Mouse (Mus musculus) heart, embryonic 11.5 days (tissue): ENCODE measurements around the gene Gm11444. TPM values are rescaled to one million over a fixed set of nuclear protein-coding genes. Genes with fewer than 3 reads are reported as not detected.

Experiments
- ATAC-seq: fragments of 200-750 bp; cut with Nextera tagmentation; replicated peaks from 2 replicates; pipeline ENCODE4 v1.8.0; 2017; ENCODE audit warnings: moderate library complexity; ENCODE audit not compliant: insufficient number of reproducible peaks, low FRiP score, low TSS enrichment
- H3K27ac ChIP-seq: fragments of 300-500 bp; sonication (generic); 2 replicates; pipeline ENCODE4 v1.5.1; 2014; ENCODE audit warnings: mild to moderate bottlenecking, low read depth, low read length
- H3K27me3 ChIP-seq: fragments of 300-500 bp; sonication (generic); 2 replicates; pipeline ENCODE4 v1.6.1; 2014; ENCODE audit warnings: mild to moderate bottlenecking, low read length, mixed read lengths; ENCODE audit not compliant: control insufficient read depth, insufficient read depth
- H3K36me3 ChIP-seq: fragments of 300-500 bp; sonication (generic); 2 replicates; pipeline ENCODE4 v1.6.1; 2014; ENCODE audit warnings: mild to moderate bottlenecking, low read length, moderate library complexity, mixed read lengths; ENCODE audit not compliant: control insufficient read depth, insufficient read depth
- H3K4me1 ChIP-seq: fragments of 300-500 bp; sonication (generic); 2 replicates; pipeline ENCODE4 v1.6.1; 2014; ENCODE audit warnings: low read length; ENCODE audit not compliant: control insufficient read depth, insufficient read depth
- H3K4me2 ChIP-seq: fragments of 300-500 bp; sonication (generic); 2 replicates; pipeline ENCODE4 v1.6.1; 2014; ENCODE audit warnings: mild to moderate bottlenecking, moderate library complexity
- H3K4me3 ChIP-seq: fragments of 300-500 bp; sonication (generic); 2 replicates; pipeline ENCODE4 v1.5.1; 2014; ENCODE audit warnings: low read depth, low read length
- H3K9ac ChIP-seq: fragments of 300-500 bp; sonication (generic); 2 replicates; pipeline ENCODE4 v1.6.1; 2014; ENCODE audit warnings: mild to moderate bottlenecking, low read depth, low read length, moderate library complexity
- H3K9me3 ChIP-seq: fragments of 300-500 bp; sonication (generic); replicated peaks from 2 replicates; pipeline ENCODE4 v1.6.1; 2016; ENCODE audit warnings: low read length; ENCODE audit not compliant: control insufficient read depth
- WGBS: fragments of 180-500 bp; shearing (Covaris S2); extraction: QIAGEN DNeasy Blood & Tissue Kit; methylation state at CpG from one replicate; pipeline ENCODE4 v1.1.7; 2014; ENCODE audit not compliant: insufficient replicate concordance; 5-methylcytosine and 5-hydroxymethylcytosine counted together
- polyA plus RNA-seq: library from polyadenylated mRNA; unstranded; fragments of >200 nt; fragmentation: Nextera tagmentation; extraction: Ambion mirVana; gene quantifications from 2 replicates; pipeline ENCODE4 v1.2.1, GENCODE M21; 2014

Gene Gm11444
- polyA plus RNA-seq, 1 experiment from 2014 or later, result not detected

DNA sequence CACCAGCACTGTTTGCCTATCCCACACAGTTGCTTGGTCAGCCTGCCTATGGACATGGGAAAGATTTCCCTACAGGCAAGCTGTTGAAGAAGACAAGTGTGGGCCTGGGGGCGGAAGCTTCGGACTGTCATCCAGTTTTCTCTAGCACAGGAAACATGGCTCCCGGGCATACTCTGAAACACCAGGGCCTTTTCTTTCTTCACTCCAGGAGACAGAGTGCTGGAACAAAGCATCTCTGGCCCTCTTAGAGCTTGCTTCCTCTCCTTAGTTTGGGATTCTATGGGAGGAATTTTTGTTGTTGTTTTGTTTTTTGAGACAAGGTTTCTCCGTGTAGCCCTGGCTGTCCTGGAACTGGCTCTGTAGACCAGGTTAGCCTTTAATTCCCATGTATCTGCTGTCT is 34.4 kb upstream of the Gm11444 start:
- peaks cover 68% of the 10 kb centered on the region for H3K27me3 ChIP-seq
- peaks cover 14% of the 10 kb centered on the region for H3K4me1 ChIP-seq
- no peaks in the 10 kb centered on the region for H3K36me3 ChIP-seq
- WGBS, result 61% methylated on average over 4 of the region's 4 CpGs
- H3K4me3 ChIP-seq, result no peak overlapping the region
- no peak overlapping the region for H3K27ac ChIP-seq
- H3K9ac ChIP-seq, result no peak overlapping the region
- no peak overlapping the region for H3K4me2 ChIP-seq
- H3K9me3 ChIP-seq, result no peaks in the 10 kb centered on the region
- no peak for ATAC-seq

DNA sequence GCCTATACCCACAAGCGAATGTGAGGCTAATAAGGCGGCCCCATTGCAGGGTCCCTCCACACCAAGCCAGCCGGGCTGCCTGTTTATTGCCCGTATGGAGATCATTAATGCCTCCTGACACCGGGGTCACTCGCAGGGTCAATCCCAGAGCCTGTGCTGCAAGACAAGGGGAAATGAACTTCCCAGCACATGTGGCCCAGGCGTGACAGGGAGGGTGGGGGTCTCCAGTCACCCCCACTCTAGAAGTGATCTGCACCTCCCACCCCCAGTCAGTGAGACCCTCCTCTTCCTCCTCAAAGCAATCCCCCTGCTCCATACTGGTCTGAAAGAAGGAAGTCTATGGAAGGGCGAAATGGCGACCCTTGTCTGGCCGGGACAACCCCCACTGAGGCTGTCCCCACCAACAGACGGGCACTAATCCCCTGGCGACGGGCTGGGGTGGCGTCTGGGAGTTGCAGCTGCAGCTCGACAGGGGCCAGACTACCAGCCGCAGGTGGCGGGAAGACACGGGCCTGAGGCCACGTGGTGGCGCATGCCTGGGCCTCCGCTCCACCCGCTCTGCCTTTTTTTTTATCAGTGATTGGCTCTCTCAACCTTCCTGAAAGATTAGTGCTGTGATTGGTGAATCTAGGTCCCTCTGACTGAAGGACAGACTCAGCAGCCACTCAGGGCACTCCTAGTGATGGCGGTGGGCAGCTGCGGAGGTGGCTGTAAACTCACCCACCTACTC is 26.1 kb upstream of the Gm11444 start:
- no peak overlapping the region for H3K27ac ChIP-seq
- no peaks in the 10 kb centered on the region for H3K36me3 ChIP-seq
- H3K9me3 ChIP-seq, result no peaks in the 10 kb centered on the region
- no peaks in the 10 kb centered on the region for H3K4me1 ChIP-seq
- H3K4me2 ChIP-seq, result no peak overlapping the region
- no peak overlapping the region for H3K4me3 ChIP-seq
- no peak overlapping the region for H3K9ac ChIP-seq
- peaks cover 25% of the 10 kb centered on the region for H3K27me3 ChIP-seq
- ATAC-seq, result no peak
- WGBS, result 49% methylated on average over 24 of the region's 24 CpGs

DNA sequence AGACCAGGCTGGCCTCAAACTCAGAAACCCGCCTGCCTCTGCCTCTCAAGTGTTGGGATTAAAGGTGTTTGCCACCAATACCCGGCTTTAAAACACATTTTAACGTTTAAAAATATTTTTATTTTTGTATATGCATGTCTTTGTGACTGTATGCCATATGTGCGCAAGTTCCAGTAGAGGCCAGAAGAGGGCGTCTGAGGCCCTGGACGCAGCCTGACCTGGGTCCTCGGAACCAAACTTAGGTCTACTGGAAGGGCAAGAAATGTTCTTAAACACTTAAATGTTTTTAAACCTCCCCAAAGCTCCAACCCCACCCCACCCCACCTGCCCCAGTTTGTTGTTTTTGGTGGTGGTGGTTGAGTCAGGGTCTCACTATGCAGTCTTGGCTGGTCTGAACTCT is 14.2 kb upstream of the Gm11444 start:
- H3K27me3 ChIP-seq, result no peaks in the 10 kb centered on the region
- H3K4me2 ChIP-seq, result no peak overlapping the region
- no peak for ATAC-seq
- no peaks in the 10 kb centered on the region for H3K9me3 ChIP-seq
- H3K4me1 ChIP-seq, result no peaks in the 10 kb centered on the region
- no peaks in the 10 kb centered on the region for H3K36me3 ChIP-seq
- no peak overlapping the region for H3K4me3 ChIP-seq
- 32% methylated on average over 7 of the region's 7 CpGs for WGBS
- no peak overlapping the region for H3K9ac ChIP-seq
- H3K27ac ChIP-seq, result no peak overlapping the region

DNA sequence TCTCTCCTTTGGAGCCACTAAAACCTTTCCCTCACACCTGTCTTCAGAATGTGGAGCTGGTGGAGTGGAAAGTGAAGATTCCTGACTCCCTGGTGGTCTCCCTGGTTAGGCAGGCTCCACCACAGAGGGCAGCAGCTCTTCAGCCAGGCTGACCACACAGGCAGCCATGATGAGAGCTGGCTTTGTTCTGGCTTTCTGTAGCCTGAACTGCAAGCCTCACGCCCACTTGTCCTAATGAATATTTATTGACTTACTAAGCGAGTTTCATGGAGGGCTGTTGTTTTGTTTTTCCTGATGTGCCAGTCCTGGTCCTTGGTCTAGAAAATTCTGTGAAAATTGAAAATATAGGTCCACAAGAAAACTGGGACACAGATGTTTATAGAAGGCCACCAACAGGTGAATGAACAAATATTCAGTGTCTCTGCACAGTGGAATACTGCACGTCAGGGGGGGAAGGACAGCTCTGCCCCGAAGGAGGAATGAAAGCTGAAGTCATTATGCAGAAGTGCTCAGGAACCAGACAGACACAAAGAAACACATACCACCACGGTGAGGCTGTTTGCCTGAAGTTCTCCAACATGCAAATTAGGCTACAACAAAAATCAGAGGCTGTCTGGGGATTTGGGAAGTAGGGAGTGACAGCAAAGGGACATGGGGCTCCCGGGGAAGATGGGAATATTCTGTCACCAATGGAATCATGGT is 8.0 kb upstream of the Gm11444 start:
- no peak overlapping the region for H3K4me2 ChIP-seq
- no peaks in the 10 kb centered on the region for H3K36me3 ChIP-seq
- no peak overlapping the region for H3K9ac ChIP-seq
- no peaks in the 10 kb centered on the region for H3K27me3 ChIP-seq
- H3K4me3 ChIP-seq, result no peak overlapping the region
- ATAC-seq, result no peak
- WGBS, result 34% methylated on average over 6 of the region's 6 CpGs
- no peaks in the 10 kb centered on the region for H3K4me1 ChIP-seq
- H3K27ac ChIP-seq, result no peak overlapping the region
- H3K9me3 ChIP-seq, result no peaks in the 10 kb centered on the region

GRCm38 (mm10) chr11:85850758-85851157 is 625 bp upstream of the Gm11444 start:
- Histone ChIP-seq H3K27ac (no peak overlapping the region), H3K36me3 (no peaks in the 10 kb centered on the region), H3K27me3 (peaks cover 16% of the 10 kb centered on the region), H3K9ac (no peak overlapping the region), H3K4me3 (no peak overlapping the region), H3K4me1 (no peaks in the 10 kb centered on the region), H3K4me2 (no peak overlapping the region), H3K9me3 (no peaks in the 10 kb centered on the region)
- ATAC-seq, result no peak
- 27% methylated on average over 6 of the region's 6 CpGs for WGBS

DNA sequence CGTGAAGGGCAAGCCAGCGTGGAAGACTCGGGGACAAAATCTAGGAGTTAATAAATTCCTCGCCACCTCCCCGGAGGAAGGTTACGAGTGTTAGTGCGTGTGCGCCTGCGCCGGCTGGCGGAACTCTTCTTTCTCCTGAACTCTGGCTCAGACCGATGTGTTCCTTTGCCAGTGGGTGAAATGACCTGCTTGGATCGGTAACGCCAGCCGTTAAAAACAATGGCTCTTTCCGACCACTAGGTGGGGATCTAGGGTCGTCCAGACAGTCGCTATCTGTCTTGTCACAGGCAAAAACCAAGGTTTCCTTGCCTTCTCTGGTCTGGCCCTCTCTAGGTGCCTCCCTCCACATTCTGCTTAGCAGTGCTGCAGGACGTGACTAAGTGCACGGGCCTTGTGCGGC is 1.1 kb downstream of the Gm11444 start:
- Histone ChIP-seq H3K27ac (no peak overlapping the region), H3K9me3 (no peaks in the 10 kb centered on the region), H3K4me3 (peak overlapping the region; percentile 20), H3K9ac (no peak overlapping the region), H3K4me2 (peak overlapping the region; percentile 56), H3K36me3 (no peaks in the 10 kb centered on the region), H3K4me1 (no peaks in the 10 kb centered on the region), H3K27me3 (peaks cover 27% of the 10 kb centered on the region)
- ATAC-seq, result no peak; the same call in 1 of the 2 replicates
- 4% methylated on average over 21 of the region's 21 CpGs for WGBS

DNA sequence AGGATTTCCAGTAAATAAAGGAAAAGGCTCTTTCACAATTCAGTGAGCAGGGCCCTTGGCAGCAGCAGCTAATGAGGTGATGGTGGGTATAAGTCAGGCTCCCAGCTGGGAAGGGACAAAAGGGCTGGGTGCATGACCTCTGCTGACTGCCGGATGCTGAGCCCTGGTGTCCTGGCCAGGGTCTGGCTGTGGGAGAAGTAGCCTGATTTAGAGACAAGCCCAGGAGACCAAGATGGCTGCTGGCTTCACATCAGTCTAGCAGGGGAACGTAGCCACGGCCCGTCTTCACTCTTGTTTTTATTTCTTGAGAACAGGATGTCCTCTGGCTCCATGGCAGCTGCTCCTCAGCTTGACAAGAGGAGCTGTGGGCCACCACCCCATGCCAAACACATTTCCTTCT is 3.6 kb downstream of the Gm11444 start:
- WGBS, result 51% methylated on average over 4 of the region's 4 CpGs
- H3K4me1 ChIP-seq, result peaks cover 10% of the 10 kb centered on the region; the same call in 1 of the 2 replicates
- H3K36me3 ChIP-seq, result no peaks in the 10 kb centered on the region
- H3K27ac ChIP-seq, result no peak overlapping the region
- H3K4me2 ChIP-seq, result no peak overlapping the region
- no peak for ATAC-seq
- no peak overlapping the region for H3K9ac ChIP-seq
- no peak overlapping the region for H3K4me3 ChIP-seq
- peaks cover 39% of the 10 kb centered on the region for H3K27me3 ChIP-seq
- no peaks in the 10 kb centered on the region for H3K9me3 ChIP-seq

GRCm38 (mm10) chr11:85845921-85846320 is 4.2 kb downstream of the Gm11444 start:
- Histone ChIP-seq H3K27ac (no peak overlapping the region), H3K9me3 (no peaks in the 10 kb centered on the region), H3K4me1 (peaks cover 10% of the 10 kb centered on the region), H3K36me3 (no peaks in the 10 kb centered on the region), H3K4me3 (no peak overlapping the region), H3K9ac (no peak overlapping the region), H3K4me2 (no peak overlapping the region), H3K27me3 (peaks cover 44% of the 10 kb centered on the region)
- ATAC-seq, result no peak
- 38% methylated on average over 5 of the region's 5 CpGs for WGBS
